Mouse (Mus musculus) stomach, postnatal 0 days (tissue): ENCODE results near the gene Rsad1.

Source experiments
- CTCF ChIP-seq: IDR thresholded peaks from 2 replicates; pipeline ENCODE4 v1.5.1; 2016; ENCODE audit warnings: antibody characterized with exemption, low read depth, mild to moderate bottlenecking, moderate library complexity
- EP300 ChIP-seq: optimal IDR thresholded peaks from 2 replicates; pipeline ENCODE3; 2016; ENCODE audit warnings: antibody characterized with exemption

DNA sequence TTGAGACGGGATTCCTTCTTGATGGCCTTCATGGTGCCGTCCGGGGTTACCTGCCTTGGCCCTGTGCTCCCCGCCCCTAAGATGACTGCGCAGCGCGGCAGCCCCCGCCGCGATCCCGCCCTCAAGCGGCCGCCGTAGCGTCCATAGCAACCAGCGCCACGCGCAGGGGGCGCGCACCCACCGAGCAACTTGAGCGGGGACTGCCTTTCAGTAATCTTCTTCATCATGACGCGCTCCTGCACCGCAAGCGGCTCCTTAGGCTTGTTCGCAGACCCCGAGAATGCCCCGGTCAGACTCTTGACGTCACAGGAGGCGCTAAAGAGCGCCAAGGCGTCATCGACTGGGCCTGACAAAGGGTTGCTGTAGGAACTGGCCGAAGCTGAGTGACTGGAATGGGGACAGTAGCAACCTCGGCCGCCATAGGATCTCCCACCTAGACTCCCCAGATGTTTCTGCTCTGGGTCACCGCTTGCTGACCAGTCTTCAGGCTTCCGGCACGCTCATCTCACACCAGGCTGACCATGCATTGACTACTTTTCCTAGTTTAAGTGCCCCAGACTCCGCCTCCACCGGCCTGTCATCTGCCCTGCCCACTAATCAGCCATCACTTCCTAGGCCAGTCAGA, 27.7 kb downstream of the Rsad1 start, which contains the start of gene Mycbpap:
- TF ChIP-seq EP300 (no peak), CTCF (peak; percentile 45)
